Comparison of ENCODE assay signal across 13 mouse cellular contexts in the genomic region with DNA sequence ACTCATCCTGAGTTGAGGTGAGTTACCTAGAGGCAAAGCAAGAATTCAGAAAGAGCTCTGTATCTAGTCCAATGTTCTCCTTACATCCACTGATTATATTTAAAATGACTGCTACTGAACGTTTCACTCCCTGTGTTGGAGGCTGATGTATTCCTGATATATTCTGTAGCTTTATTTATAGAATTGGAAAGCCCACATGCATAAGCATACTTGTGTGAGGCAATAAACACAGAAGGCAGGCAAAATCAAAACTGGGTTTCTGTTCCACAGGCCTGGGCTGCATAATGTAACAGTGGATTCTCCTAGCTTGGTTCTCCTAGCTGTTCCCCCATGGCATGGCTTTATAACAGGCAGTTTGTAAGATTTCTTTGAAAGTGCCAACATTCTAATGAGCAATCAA.
"Had no signal": no experiment of that assay in that cellular context is flagged by ENCODE, and none has a peak within 500 bp of the region (broad histone marks: within the 10 kb centered on the region; RNA-seq: fewer than 3 reads in every experiment).

No protein-coding gene starts in this region.

- DNase-seq: kidney, adult 11 months; kidney, adult 8-10 months; kidney, postnatal 10 days; kidney, postnatal 36 days; layer of hippocampus, postnatal 36 days; liver, embryonic 13.5 days; lung, adult 2 months; retina, postnatal 1 day; right cerebral cortex, postnatal 25 days; thymus, postnatal 25 days had no signal

- ATAC-seq: intestine, embryonic 15.5 days; midbrain, embryonic 13.5 days; midbrain, embryonic 16.5 days had no signal
